Mouse (Mus musculus) liver, postnatal 0 days (tissue): Measurements from ENCODE around the gene Borcs7.

Experiments used
- CTCF ChIP-seq: sonication (generic); IDR thresholded peaks from 2 replicates; pipeline ENCODE4 v1.5.1; 2016; ENCODE audit warnings: antibody characterized with exemption, low read depth
- EP300 ChIP-seq: IDR thresholded peaks from 2 replicates; pipeline ENCODE4 v1.6.1; 2016; ENCODE audit warnings: antibody characterized with exemption, low read depth, mild to moderate bottlenecking

DNA sequence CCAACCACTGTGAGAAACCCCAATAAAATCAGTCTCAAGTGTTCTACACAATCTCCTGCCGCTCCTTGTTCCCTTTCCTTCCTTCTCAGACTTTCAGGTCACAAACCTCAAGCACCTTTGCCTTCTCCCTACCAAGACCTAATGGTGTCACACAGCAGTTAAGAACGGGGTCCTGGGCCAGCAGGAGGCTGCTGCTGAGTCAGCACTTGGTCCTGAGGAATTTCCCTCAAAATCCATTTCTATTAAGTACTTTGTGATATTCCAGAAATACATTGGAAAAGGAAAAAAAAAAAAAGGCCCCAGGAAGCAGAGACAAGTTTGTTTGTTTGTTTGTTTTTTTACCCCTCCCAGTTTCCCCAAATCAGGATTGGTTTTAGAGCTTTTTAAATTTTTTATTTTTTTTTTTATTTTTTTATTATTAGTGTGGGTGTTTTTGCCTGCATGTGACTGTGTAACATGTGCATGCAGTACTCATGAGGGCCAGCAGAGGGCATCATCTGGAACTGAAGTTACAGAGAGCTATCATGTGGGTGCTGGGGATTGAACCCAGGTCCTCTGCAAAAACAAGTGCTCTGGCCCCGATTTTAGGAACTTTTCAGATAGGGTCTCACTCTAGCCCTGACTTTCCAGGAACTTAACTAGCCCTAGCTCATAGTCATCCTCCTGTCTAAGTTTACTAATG lies 32.2 kb upstream of the Borcs7 start:
- TF ChIP-seq CTCF (peak; percentile 64), EP300 (no peak)
